Mouse (Mus musculus) thymus, postnatal 36 days (tissue): Measurements from ENCODE around the gene Asap2.

ENCODE experiments used
- DNase-seq, 2 experiments: peaks; one replicate each; pipeline ENCODE4 v3.0.0; 2022; ENCODE audit warnings: mixed read lengths in 2 of 2

The Asap2 gene

GRCm38 (mm10) chr12:21212876-21213275 is 222.6 kb downstream of the Asap2 start:
- DNase-seq: peak; percentile 5 to 27

- DNase-seq: no peak
Measured at GRCm38 (mm10) chr12:21214551-21215165, 224.4 kb downstream of the Asap2 start.

GRCm38 (mm10) chr12:21217776-21218444 is 227.7 kb downstream of the Asap2 start:
- DNase-seq: no peak

GRCm38 (mm10) chr12:21220596-21220995 is 230.3 kb downstream of the Asap2 start:
- DNase-seq: no peak

- DNase-seq: no peak
Measured at GRCm38 (mm10) chr12:21223923-21224322, 233.7 kb downstream of the Asap2 start.

GRCm38 (mm10) chr12:21225358-21225757 is 235.1 kb downstream of the Asap2 start:
- DNase-seq: no peak

DNA sequence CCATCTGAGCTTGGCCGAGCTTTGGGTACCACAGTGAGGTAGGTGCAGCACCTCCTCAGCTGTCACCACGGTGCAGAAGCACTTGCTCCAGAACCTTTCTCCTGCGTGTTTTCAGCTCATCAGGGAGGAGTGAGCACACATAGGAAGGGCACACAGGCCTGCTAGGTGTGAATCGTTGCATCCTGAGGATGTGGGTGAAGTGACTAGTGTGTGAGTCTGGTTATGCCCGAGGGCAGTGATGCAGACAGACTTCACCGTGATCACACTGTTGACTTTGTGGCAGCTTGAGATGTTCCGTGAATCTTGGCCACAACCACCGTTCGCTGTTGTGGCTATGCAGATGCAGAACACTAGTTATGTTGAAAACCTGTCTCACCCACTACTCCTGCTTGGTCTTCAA is 236.1 kb downstream of the Asap2 start:
- DNase-seq: no peak

DNA sequence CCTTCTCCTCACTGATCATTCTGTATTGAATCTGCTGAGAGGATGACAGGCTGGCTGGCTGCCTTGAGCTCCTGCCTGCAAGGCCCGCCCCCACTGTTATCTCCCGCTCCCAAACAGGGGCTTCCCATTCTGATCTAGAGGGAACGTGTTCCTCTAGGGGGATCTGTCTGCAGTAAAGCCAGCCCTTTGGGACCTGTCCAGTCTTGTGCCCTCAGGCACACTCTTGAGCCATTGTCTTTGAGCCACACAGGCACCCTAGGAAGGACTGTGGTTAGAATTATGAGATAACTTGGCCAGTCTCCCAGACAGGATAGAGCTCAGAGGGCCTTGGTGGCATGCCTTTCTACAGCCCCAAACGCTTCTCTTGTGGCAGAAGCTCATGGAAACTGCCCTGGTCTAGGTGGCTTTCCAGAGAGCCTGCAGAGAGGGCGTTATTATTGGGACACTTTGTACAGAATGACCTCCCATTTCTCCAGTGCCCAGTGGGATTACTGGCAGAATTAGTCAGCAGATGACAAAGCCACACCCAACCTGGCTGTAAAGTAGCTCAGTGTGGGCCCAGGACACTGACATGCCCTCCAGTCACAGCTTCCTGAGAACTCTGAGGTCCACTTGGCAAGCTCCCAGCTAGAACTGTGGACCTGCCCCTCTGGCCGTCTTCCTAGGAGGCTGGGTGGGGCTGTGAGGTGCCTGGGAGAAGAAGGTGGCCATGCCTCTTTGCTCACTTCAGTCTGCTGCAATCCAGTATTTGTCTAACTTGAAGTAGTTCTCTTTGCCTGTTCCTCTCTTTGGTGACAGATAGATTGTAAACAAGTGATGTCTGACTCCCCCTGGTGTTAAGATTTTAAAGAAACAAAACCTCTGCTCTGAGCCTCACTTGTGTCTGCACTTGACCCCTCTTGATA is 237.1 kb downstream of the Asap2 start:
- DNase-seq: peak in 1 of 2 experiments; percentile 20

GRCm38 (mm10) chr12:21228650-21229049 is 238.4 kb downstream of the Asap2 start:
- no peak for DNase-seq

DNA sequence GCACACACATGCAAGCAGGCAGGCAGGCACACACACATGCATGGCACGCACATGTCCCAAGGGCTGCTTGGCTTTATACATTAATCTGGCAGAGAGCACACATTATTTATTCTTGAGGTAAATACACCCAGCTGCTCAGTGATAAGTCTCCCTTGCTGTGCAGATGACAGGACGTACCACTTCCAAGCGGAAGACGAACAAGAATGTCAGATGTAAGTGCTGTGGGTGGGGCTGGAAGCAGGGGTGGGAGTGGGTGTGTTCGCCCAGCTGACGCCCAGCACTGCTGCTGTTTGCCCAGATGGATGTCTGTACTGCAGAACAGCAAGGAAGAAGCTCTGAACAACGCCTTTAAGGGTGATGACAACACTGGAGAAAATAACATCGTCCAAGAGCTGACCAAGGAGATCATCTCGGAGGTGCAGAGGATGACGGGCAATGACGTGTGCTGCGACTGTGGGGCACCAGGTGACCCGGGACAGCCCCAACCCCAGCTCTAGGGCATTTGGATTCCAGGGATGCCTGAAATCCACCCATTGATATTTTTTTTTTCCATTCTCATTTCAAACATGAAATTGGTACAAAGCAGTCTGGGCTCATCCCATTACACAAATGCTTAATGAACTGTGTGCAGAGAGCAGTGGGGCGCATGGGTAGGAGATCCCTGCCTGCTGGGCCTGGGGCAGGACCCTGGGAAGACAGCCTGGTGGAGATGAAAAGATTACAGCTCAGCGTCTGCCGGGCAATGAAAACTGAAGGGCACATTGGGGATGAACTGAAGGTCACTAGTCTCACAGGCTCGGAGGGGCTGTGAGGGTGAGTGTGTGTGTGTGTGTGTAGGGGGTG is 239.0 kb downstream of the Asap2 start:
- no peak for DNase-seq

DNA sequence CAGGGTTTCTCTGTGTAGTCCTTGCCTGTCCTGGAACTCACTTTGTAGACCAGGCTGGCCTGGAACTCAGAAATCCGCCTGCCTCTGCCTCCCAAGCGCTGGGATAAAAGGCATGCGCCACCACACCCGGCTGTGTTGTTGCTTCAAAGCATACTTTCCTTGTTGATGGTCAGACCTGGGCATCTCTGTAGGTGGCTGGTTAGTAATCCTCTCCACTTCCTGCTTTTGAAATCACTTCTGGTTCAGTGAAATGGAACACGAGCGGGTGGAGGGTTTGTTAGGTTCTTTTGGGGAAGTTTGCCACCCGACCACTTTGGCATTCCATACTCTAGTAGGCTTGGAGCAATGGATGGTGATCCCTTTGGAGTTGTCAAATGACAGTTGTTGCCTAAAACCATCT is 243.5 kb downstream of the Asap2 start:
- DNase-seq: no peak

GRCm38 (mm10) chr12:21234560-21234959 is 244.3 kb downstream of the Asap2 start:
- DNase-seq: no peak

DNA sequence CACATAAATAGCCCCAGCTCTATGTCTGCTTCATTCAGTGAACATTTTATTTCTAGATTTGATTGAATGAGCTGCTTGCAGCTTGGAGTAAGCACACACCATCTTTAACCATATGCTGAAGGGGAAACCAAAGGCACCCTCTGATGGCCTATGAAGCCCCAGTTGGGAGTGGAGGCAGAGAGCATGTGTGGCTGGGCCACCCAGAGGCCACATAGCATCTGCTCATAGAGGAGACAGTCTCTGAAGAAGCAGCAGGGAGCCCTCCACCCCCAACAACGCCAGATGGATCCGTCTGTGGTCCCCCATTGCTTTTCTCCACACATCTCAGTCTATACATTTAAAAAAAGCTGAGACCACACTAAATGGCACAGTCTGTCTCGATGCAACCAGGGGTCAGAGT is 251.7 kb downstream of the Asap2 start:
- DNase-seq: no peak

DNA sequence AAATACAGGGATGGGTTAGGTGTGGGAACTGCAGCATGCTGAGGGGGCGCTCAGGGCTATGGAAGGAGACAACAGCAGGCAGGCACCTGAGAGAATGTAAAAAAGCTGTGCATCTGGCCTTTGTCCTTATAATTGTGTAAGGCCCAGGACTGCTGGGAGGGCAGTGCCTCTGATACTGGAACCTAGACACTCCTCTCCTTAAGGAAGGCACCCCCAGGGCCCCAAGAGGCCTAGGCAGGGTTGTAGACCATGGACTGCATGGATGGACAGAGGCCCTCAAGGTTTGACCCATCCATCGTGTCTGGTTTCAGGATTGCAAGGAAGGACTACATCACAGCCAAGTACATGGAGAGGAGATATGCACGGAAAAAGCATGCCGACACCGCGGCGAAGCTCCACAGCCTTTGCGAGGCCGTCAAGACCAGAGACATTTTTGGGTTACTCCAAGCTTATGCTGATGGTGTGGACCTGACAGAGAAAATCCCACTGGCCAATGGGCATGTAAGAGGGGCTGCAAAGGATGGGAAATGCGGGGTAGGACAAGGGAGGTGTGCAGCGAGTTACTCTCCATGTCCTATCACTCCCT is 254.2 kb downstream of the Asap2 start:
- no peak for DNase-seq

- no peak for DNase-seq
Measured at GRCm38 (mm10) chr12:21247711-21248392, 257.6 kb downstream of the Asap2 start.

GRCm38 (mm10) chr12:21260494-21261256 is 270.4 kb downstream of the Asap2 start:
- DNase-seq: peak; percentile 15 to 18

GRCm38 (mm10) chr12:21261521-21261920 is 271.3 kb downstream of the Asap2 start:
- no peak for DNase-seq

DNA sequence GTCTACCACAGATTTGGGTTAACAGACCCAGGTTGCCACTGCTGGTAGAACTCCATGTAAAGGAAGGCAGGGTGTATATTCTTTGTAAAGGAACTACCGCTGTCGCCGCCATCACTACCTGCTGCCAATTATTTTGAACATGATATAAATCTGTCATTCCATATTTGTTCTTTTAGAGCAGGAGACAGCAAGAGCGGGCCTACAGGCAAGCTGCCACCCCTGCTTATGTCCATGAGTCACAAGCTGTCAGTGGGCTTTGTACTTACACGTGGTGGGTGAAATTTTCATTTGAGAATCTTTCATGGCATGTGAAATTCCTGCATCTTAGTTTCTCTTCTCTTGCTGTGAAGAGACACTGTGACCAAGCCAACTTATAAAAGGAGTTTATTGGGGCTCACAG is 273.0 kb downstream of the Asap2 start:
- DNase-seq: no peak

DNA sequence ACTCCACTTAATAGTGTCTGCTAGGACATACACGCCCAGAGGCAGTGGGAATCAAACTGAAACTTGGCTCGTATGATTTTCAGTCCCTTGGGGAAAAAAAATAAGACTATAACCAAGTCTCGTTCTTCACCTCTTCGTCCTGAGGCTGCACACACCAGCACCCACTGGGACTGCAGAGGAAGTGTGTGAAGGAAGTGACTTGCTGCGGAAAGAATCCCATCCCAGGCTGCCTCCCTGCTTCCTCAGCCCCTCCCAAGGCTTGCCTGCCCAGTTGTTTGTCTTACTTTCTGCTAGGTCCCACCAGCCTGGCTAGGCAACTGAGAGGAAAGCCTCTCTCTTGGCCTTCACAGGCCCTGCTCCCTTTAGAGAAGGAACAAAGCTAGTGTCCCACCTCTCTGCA is 274.0 kb downstream of the Asap2 start:
- DNase-seq: no peak

DNA sequence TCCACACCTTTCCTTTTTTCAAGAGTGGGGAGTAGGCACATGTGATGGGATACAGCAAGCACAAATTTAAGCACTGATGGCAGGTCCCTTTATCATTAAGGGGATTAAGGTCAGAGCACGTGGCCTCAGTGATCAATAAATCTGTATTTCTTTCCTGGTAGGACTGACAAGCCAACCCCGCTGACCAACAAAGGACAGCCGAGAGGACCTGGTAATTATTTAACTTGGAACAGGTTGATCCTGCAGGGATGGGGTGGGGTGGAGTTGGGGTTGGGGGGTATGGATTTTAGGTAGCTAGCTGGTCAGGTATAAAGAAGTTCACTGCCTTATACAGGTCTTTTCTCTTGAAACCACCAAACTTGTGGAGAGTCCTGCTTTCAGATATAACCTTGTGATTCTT is 274.7 kb downstream of the Asap2 start:
- DNase-seq: no peak

DNA sequence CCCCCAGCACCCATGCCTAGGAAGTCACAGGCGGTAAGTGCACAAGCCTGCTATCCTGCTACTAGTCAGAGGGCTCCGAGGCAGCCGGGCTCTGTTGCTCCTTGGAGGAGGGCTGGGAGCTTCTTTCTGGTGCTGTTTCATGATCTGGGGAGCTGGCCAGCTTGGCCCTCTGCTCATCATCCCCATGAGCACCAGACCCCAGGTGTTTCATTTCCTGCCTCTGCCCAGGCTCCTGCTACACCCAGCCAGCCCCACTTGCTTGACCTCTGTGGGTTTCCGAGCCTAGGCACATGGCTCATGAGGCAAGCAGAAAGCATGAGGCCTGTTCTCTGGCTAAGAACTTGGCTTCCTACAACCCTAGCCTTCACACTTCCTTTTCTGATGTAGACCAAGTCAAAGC is 275.2 kb downstream of the Asap2 start:
- no peak for DNase-seq
